Mouse (Mus musculus) stomach, postnatal 0 days (tissue): ENCODE measurements around the gene Tent5b.

Experiments used
- CTCF ChIP-seq: IDR thresholded peaks from 2 replicates; pipeline ENCODE4 v1.5.1; 2016; ENCODE audit warnings: antibody characterized with exemption, low read depth, mild to moderate bottlenecking, moderate library complexity
- EP300 ChIP-seq: optimal IDR thresholded peaks from 2 replicates; pipeline ENCODE3; 2016; ENCODE audit warnings: antibody characterized with exemption

- no peak for TF ChIP-seq CTCF
- TF ChIP-seq EP300: no peak
These were observed 31.1 kb downstream of the Tent5b start for GRCm38 (mm10) chr4:133511050-133511449.
